Comparison of ENCODE assay signal across 10 mouse cellular contexts in genomic region chr2:25931249-25931859, GRCm38 (mm10). TPM values are rescaled to one million over a fixed set of nuclear protein-coding genes. Genes with fewer than 3 reads are reported as not detected.
DNase-seq lines count a peak whose midpoint lies in the region; ATAC-seq lines count a peak whose summit lies in the region.
"Had no signal": no experiment of that assay in that cellular context is flagged by ENCODE, and none has a peak within 500 bp of the region (broad histone marks: within the 10 kb centered on the region; RNA-seq: fewer than 3 reads in every experiment).

No protein-coding gene starts in this region.

- no peaks in the 10 kb centered on the region for H3K27me3 ChIP-seq in intestine, embryonic 14.5 days (replicated peaks; ENCODE audit: control insufficient read depth, insufficient read depth, low read length)
- no peaks in the 10 kb centered on the region for H3K27me3 ChIP-seq in intestine, embryonic 16.5 days (replicated peaks; ENCODE audit: control insufficient read depth, insufficient read depth, low read length)
- H3K27me3 ChIP-seq: embryonic facial prominence, embryonic 15.5 days; liver, embryonic 15.5 days had no signal

- H3K27ac ChIP-seq in intestine, embryonic 14.5 days (ENCODE audit: low read depth) = no peak overlapping the region
- H3K27ac ChIP-seq in intestine, embryonic 16.5 days (ENCODE audit: low read length) = no peak overlapping the region
- H3K27ac ChIP-seq: embryonic facial prominence, embryonic 15.5 days; liver, embryonic 15.5 days had no signal

- H3K4me3 ChIP-seq in intestine, embryonic 14.5 days (ENCODE audit: low read depth, low read length) = no peak overlapping the region
- no peak overlapping the region for H3K4me3 ChIP-seq in intestine, embryonic 16.5 days (ENCODE audit: low read length)
- H3K4me3 ChIP-seq: embryonic facial prominence, embryonic 15.5 days; liver, embryonic 15.5 days had no signal

- H3K9me3 ChIP-seq in intestine, embryonic 14.5 days (ENCODE audit: control insufficient read depth, low read length) = no peaks in the 10 kb centered on the region
- H3K9me3 ChIP-seq in intestine, embryonic 16.5 days (ENCODE audit: control insufficient read depth, low read length) = no peaks in the 10 kb centered on the region
- H3K9me3 ChIP-seq: embryonic facial prominence, embryonic 15.5 days; liver, embryonic 15.5 days had no signal

- no peak overlapping the region for H3K4me2 ChIP-seq in intestine, embryonic 14.5 days (ENCODE audit: low read length)
- H3K4me2 ChIP-seq in intestine, embryonic 16.5 days (ENCODE audit: low read depth, low read length) = no peak overlapping the region
- H3K4me2 ChIP-seq: embryonic facial prominence, embryonic 15.5 days; liver, embryonic 15.5 days had no signal

- no peak for ATAC-seq in intestine, embryonic 14.5 days (replicated peaks; ENCODE audit: low FRiP score, low TSS enrichment, low read depth)
- no peak for ATAC-seq in intestine, embryonic 16.5 days

- H3K4me1 ChIP-seq in intestine, embryonic 14.5 days (replicated peaks; ENCODE audit: control insufficient read depth, insufficient read depth, low read length) = no peaks in the 10 kb centered on the region
- H3K4me1 ChIP-seq in intestine, embryonic 16.5 days (ENCODE audit: control insufficient read depth, insufficient read depth, low read length) = no peaks in the 10 kb centered on the region
- H3K4me1 ChIP-seq: embryonic facial prominence, embryonic 15.5 days; liver, embryonic 15.5 days had no signal

- WGBS in intestine, embryonic 14.5 days = 79% methylated on average over 6 of the region's 6 CpGs
- 76% methylated on average over 6 of the region's 6 CpGs for WGBS in intestine, embryonic 16.5 days

- H3K36me3 ChIP-seq in intestine, embryonic 14.5 days (ENCODE audit: control insufficient read depth, insufficient read depth, low read length) = peaks cover 93% of the 10 kb centered on the region
- H3K36me3 ChIP-seq in intestine, embryonic 16.5 days (ENCODE audit: control insufficient read depth, insufficient read depth, low read length) = peaks cover 7% of the 10 kb centered on the region

- DNase-seq in intestine, embryonic 14.5 days (ENCODE audit: low spot score) = peak; percentile 64
- peak; percentile 71 for DNase-seq in A20 (ENCODE audit: low read depth, low spot score)
- peak; percentile 24 for DNase-seq in MEL-GATA-1-ER (ENCODE audit: extremely low read depth, low read depth)
- peak; percentile 17 for DNase-seq in embryo, embryonic 11.5 days (ENCODE audit: low read depth, low spot score)
- DNase-seq in lung, postnatal 25 days (ENCODE audit: low spot score) = peak; percentile 9
- no peak for DNase-seq in yolk sac, embryonic 10.5 days (ENCODE audit: low spot score)
- no peak for DNase-seq in frontal cortex, postnatal 14 days (ENCODE audit: low spot score in 2 of 2)

- H3K9ac ChIP-seq in intestine, embryonic 14.5 days (ENCODE audit: low read length) = no peak overlapping the region
- H3K9ac ChIP-seq in intestine, embryonic 16.5 days (ENCODE audit: low read depth, low read length) = no peak overlapping the region
- H3K9ac ChIP-seq: embryonic facial prominence, embryonic 15.5 days; liver, embryonic 15.5 days had no signal

RNA-seq across cellular contexts. Expression of gene Camsap1, which starts 51.7 kb away (rescaled TPM):
- polyA plus RNA-seq in intestine, embryonic 14.5 days (2014; fragmentation: Nextera tagmentation; extraction: Ambion mirVana) = 16.8 and 17.7 TPM in 2 replicates
- polyA plus RNA-seq in intestine, embryonic 16.5 days (2015; fragmentation: Nextera tagmentation; extraction: Ambion mirVana) = 3.3 and 4.2 TPM in 2 replicates

Comparison
In these comparisons a context has a peak if more than half of its experiments do, and no peak if none do; other contexts are left out.
1. DNase-seq: peak in intestine, embryonic 14.5 days (single experiment), A20 (single experiment), MEL-GATA-1-ER (single experiment), embryo, embryonic 11.5 days (single experiment) and lung, postnatal 25 days (single experiment); none in yolk sac, embryonic 10.5 days (single experiment) and frontal cortex, postnatal 14 days (0 of 2).